Mouse (Mus musculus) midbrain, embryonic 16.5 days (tissue): ENCODE results near the gene Cptp. TPM values are rescaled to one million over a fixed set of nuclear protein-coding genes. Genes with fewer than 3 reads are reported as not detected.

Experiments used
- ATAC-seq: fragments of 200-750 bp; cut with Nextera tagmentation; 2 replicates; pipeline ENCODE4 v1.8.0; 2017; ENCODE audit warnings: moderate TSS enrichment
- H3K27ac ChIP-seq: fragments of 300-500 bp; sonication (generic); 2 replicates; pipeline ENCODE4 v1.5.1; 2014; ENCODE audit warnings: mild to moderate bottlenecking, low read length, mixed read lengths
- H3K27me3 ChIP-seq: fragments of 300-500 bp; sonication (generic); 2 replicates; pipeline ENCODE4 v1.6.1; 2014; ENCODE audit warnings: low read depth, low read length, mixed read lengths; ENCODE audit not compliant: control insufficient read depth, insufficient read depth
- H3K36me3 ChIP-seq: fragments of 300-500 bp; sonication (generic); 2 replicates; pipeline ENCODE4 v1.6.1; 2014; ENCODE audit warnings: mild to moderate bottlenecking, low read length, moderate library complexity, mixed read lengths; ENCODE audit not compliant: control insufficient read depth, insufficient read depth
- H3K4me1 ChIP-seq: fragments of 300-500 bp; sonication (generic); 2 replicates; pipeline ENCODE4 v1.6.1; 2014; ENCODE audit warnings: mild to moderate bottlenecking, low read length, mixed read lengths; ENCODE audit not compliant: control insufficient read depth, insufficient read depth
- H3K4me2 ChIP-seq: fragments of 300-500 bp; sonication (generic); 2 replicates; pipeline ENCODE4 v1.6.1; 2014; ENCODE audit warnings: mild to moderate bottlenecking, low read length, mixed read lengths
- H3K4me3 ChIP-seq: fragments of 300-500 bp; sonication (generic); 2 replicates; pipeline ENCODE4 v1.5.1; 2014; ENCODE audit warnings: low read depth, mild to moderate bottlenecking, low read length, moderate library complexity, mixed read lengths
- H3K9ac ChIP-seq: fragments of 300-500 bp; sonication (generic); 2 replicates; pipeline ENCODE4 v1.6.1; 2014; ENCODE audit warnings: low read depth, low read length, mixed read lengths
- H3K9me3 ChIP-seq: fragments of 300-500 bp; sonication (generic); replicated peaks from 2 replicates; pipeline ENCODE4 v1.6.1; 2014; ENCODE audit warnings: mild to moderate bottlenecking, low read length, mixed read lengths; ENCODE audit not compliant: control insufficient read depth, poor library complexity, severe bottlenecking
- WGBS: fragments of 180-500 bp; shearing (Covaris S2); extraction: QIAGEN DNeasy Blood & Tissue Kit; methylation state at CpG from one replicate; pipeline ENCODE4 v1.1.7; 2014; 5-methylcytosine and 5-hydroxymethylcytosine counted together
- polyA plus RNA-seq: library from polyadenylated mRNA; unstranded; fragments of >200 nt; fragmentation: Nextera tagmentation; extraction: Ambion mirVana; gene quantifications from 2 replicates; pipeline ENCODE4 v1.2.1, GENCODE M21; 2015

Gene Cptp
- polyA plus RNA-seq, 1 experiment from 2014 or later = 28.1 TPM

GRCm38 (mm10) chr4:155849792-155850451 lies 19.3 kb downstream of the Cptp start:
- ATAC-seq = no peak
- Histone ChIP-seq H3K9ac (no peak overlapping the region), H3K27me3 (no peaks in the 10 kb centered on the region), H3K36me3 (peaks cover 5% of the 10 kb centered on the region; the same call in 1 of the 2 replicates), H3K4me2 (peak overlapping the region; percentile 5; the same call in 1 of the 2 replicates), H3K9me3 (no peaks in the 10 kb centered on the region), H3K4me1 (peaks cover 33% of the 10 kb centered on the region), H3K4me3 (no peak overlapping the region), H3K27ac (no peak overlapping the region)
- WGBS = 93% methylated on average over 3 of the region's 3 CpGs

DNA sequence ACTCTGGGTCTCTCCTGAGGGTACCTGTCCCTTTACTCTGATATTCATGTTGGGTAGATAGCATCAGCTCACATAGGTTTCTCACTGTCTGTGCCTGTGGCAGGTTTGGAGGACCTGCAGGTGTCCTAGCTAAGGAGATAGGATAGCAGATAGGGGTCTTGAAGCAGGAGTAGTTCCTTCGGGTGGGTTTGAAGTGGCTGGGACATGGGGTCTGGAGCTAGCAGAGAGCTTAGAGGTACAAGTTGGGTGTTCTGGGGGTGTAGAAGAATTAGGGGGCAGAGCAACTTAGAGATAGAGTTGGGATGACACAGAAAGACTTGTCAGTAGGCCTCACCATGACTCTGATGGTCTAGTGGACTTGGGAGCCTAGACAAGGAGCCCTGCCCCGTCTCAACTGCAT lies 19.8 kb downstream of the Cptp start:
- no peaks in the 10 kb centered on the region for H3K9me3 ChIP-seq
- H3K27me3 ChIP-seq = no peaks in the 10 kb centered on the region
- H3K4me2 ChIP-seq = peak overlapping the region; percentile 95
- no peak overlapping the region for H3K9ac ChIP-seq
- WGBS = 94% methylated on average over 2 of the region's 2 CpGs
- ATAC-seq = no peak
- H3K27ac ChIP-seq = no peak overlapping the region
- peaks cover 33% of the 10 kb centered on the region for H3K4me1 ChIP-seq
- no peaks in the 10 kb centered on the region for H3K36me3 ChIP-seq
- H3K4me3 ChIP-seq = no peak overlapping the region

GRCm38 (mm10) chr4:155848434-155849095 lies 20.7 kb downstream of the Cptp start:
- H3K27me3 ChIP-seq = no peaks in the 10 kb centered on the region
- peak overlapping the region; percentile 95 for H3K4me2 ChIP-seq
- H3K4me3 ChIP-seq = peak overlapping the region; percentile 79
- no peaks in the 10 kb centered on the region for H3K9me3 ChIP-seq
- H3K9ac ChIP-seq = peak overlapping the region; percentile 88
- 60% methylated on average over 7 of the region's 7 CpGs for WGBS
- H3K4me1 ChIP-seq = peaks cover 33% of the 10 kb centered on the region
- ATAC-seq = no peak
- H3K36me3 ChIP-seq = no peaks in the 10 kb centered on the region
- H3K27ac ChIP-seq = no peak overlapping the region

DNA sequence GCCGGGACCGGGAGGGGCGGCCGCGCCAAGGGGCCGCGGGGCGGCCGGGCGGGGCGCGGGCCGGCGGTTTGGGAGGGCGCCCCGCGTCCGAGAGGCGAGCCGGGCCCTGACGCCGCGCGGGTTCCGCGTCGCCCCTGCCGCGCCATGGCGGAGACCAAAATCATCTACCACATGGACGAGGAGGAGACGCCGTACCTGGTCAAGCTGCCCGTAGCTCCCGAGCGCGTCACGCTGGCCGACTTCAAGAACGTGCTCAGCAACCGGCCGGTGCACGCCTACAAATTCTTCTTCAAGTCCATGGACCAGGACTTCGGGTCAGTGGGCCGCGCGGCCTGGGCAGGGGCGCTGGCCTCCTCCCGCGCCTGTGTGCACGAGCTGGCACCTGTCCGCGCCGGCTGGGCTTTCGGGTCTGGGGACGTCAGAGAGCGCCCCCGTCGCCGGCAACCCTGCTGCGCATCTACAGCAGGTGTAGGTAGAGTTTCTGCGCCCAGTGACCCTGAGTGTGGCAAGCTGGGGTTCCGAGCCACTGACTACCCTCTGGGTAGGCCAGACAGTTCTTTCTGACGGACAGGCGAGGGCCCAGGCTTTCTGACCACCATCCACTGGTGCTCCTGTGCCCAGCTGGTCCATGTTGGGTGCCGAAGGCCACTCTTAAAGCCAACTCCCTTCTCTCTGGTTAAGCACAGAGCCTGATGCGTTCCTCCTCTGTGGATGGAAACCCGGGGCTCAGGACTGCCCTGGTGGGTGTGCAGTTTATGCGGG lies 21.5 kb downstream of the Cptp start:
- 1% methylated on average over 47 of the region's 69 CpGs for WGBS
- H3K4me3 ChIP-seq = peak overlapping the region; percentile 79
- peaks cover 33% of the 10 kb centered on the region for H3K4me1 ChIP-seq
- peak overlapping the region; percentile 95 for H3K4me2 ChIP-seq
- ATAC-seq = peak; percentile 61
- H3K9ac ChIP-seq = peak overlapping the region; percentile 88
- peak overlapping the region; percentile 85 for H3K27ac ChIP-seq
- H3K9me3 ChIP-seq = no peaks in the 10 kb centered on the region
- no peaks in the 10 kb centered on the region for H3K36me3 ChIP-seq
- no peaks in the 10 kb centered on the region for H3K27me3 ChIP-seq

- Histone ChIP-seq H3K27me3 (no peaks in the 10 kb centered on the region), H3K9me3 (no peaks in the 10 kb centered on the region), H3K4me3 (peak within 1 kb of the TSS; percentile 79), H3K27ac (peak within 1 kb of the TSS; percentile 85), H3K4me2 (peak within 1 kb of the TSS; percentile 95), H3K9ac (peak within 1 kb of the TSS; percentile 88), H3K36me3 (no peaks in the 10 kb centered on the region), H3K4me1 (peaks cover 33% of the 10 kb centered on the region)
- 2% methylated on average over 43 of the region's 65 CpGs for WGBS
- ATAC-seq = peak; percentile 89
These were observed 22.2 kb downstream of the Cptp start, which contains the start of gene Dvl1 for GRCm38 (mm10) chr4:155846871-155847578. Gene Dvl1, plus strand, starts transcription at chr4:155847402.

DNA sequence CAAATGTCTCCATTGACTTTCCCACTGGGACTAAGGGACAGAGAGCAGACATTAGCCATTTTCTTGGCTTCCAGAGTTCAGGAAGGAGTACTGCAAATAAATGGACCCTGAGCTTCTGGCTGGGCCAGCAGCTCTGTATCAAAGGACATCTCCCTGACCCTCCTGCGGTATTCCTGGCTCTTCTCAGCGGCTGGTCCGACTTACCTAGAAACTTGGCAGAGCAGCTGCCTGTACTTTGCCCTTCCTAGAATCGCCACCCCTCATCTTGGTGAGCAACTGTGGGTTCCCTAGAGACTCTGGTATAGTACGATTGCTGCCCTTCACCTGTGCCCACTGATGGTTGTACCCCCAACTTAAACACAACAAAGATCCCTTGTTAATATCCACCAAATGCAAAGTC lies 26.0 kb downstream of the Cptp start:
- H3K27me3 ChIP-seq = peaks cover 14% of the 10 kb centered on the region
- H3K4me1 ChIP-seq = peaks cover 15% of the 10 kb centered on the region
- no peak overlapping the region for H3K4me3 ChIP-seq
- H3K36me3 ChIP-seq = no peaks in the 10 kb centered on the region
- H3K9ac ChIP-seq = no peak overlapping the region
- no peak overlapping the region for H3K4me2 ChIP-seq
- no peaks in the 10 kb centered on the region for H3K9me3 ChIP-seq
- 87% methylated on average over 5 of the region's 5 CpGs for WGBS
- no peak overlapping the region for H3K27ac ChIP-seq
- ATAC-seq = no peak

DNA sequence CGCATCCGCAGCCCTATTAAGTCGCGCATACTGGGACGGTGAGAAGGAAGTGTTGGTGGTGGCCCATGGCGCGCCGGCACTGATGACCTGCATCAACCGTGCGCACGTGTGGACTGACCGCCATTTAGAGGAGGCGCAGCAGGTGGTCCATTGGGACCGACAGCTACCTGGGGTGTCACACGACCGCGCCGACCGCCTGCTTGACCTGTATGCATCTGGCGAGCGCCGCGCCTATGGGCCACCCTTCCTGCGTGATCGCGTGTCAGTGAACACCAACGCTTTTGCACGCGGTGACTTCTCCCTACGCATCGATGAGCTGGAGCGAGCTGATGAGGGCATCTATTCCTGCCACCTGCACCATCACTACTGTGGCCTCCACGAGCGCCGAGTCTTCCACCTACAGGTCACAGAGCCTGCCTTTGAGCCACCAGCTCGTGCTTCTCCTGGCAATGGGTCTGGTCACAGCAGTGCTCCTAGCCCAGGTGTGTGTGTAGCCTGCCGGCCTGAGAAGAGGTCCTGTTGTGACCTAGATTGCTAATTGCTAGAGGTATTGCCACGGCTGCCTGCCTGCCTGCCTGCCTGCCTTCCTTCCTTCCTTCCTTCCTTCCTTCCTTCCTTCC lies 27.5 kb downstream of the Cptp start:
- Histone ChIP-seq H3K4me3 (no peak overlapping the region), H3K36me3 (no peaks in the 10 kb centered on the region), H3K9me3 (no peaks in the 10 kb centered on the region), H3K27me3 (peaks cover 14% of the 10 kb centered on the region), H3K9ac (no peak overlapping the region), H3K4me1 (peaks cover 12% of the 10 kb centered on the region), H3K27ac (no peak overlapping the region), H3K4me2 (peak overlapping the region; percentile 53; the same call in 1 of the 2 replicates)
- no peak for ATAC-seq
- WGBS = 39% methylated on average over 38 of the region's 38 CpGs

- H3K4me3 ChIP-seq = peak overlapping the region; percentile 27
These were observed 28.2 kb downstream of the Cptp start for GRCm38 (mm10) chr4:155841003-155841454.

More at GRCm38 (mm10) chr4:155841003-155841454, 28.2 kb downstream of the Cptp start:
- Histone ChIP-seq H3K36me3 (no peaks in the 10 kb centered on the region), H3K4me2 (peak overlapping the region; percentile 53), H3K9me3 (no peaks in the 10 kb centered on the region), H3K4me1 (peaks cover 7% of the 10 kb centered on the region), H3K27me3 (peaks cover 14% of the 10 kb centered on the region), H3K27ac (no peak overlapping the region), H3K9ac (peak overlapping the region; percentile 49)
- peak; percentile 47 for ATAC-seq
- WGBS = under 1% methylated on average over 32 of the region's 32 CpGs
